Mouse (Mus musculus) thymus, adult 2 months (tissue): ENCODE data around the gene Ankrd11.

Experiments
- CTCF ChIP-seq: fragments of 200-500 bp; IDR thresholded peaks from 2 replicates; pipeline ENCODE4 v1.5.1; 2012; ENCODE audit warnings: mild to moderate bottlenecking, control low read depth, low read length, moderate library complexity, borderline replicate concordance; ENCODE audit not compliant: control insufficient read depth, poor library complexity, insufficient read depth; ENCODE audit errors: extremely low read depth
- POLR2A ChIP-seq: fragments of 200-500 bp; IDR thresholded peaks from 2 replicates; pipeline ENCODE4 v1.6.1; 2012; ENCODE audit warnings: mild to moderate bottlenecking, low read length, control low read depth, moderate library complexity; ENCODE audit not compliant: control insufficient read depth, poor library complexity, insufficient read depth; ENCODE audit errors: extremely low read depth

DNA sequence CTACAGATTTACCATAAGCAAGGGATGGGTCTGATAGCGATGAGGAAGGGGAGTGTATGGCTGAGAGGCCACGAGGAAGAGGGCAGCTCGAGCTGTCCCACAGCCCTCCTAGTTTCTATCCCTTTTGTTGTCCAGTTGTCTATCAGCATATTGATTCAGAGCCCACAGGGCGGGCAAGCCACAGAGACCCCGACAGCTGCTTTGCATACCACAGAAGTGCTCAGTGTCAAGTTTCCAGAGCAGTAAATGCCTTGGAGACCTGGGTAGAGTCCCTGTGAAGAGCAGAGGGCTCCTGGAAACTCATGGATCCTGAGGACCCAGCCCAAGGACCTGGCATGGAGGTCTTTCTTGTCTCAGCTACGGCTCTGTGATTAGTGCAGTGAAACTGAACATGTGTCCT, 40.9 kb upstream of the Ankrd11 start:
- no peak for TF ChIP-seq CTCF
- no peak for TF ChIP-seq POLR2A
